Mouse (Mus musculus) bone marrow macrophage, adult 2 months (primary cell): Measurements from ENCODE around the gene Rcan2. TPM values are rescaled to one million over a fixed set of nuclear protein-coding genes. Genes with fewer than 3 reads are reported as not detected.

ENCODE experiments used
- H3K27ac ChIP-seq: 2 replicates; pipeline ENCODE4 v1.5.1; 2012; ENCODE audit warnings: low read depth, low read length; ENCODE audit not compliant: insufficient read depth
- H3K4me1 ChIP-seq: 2 replicates; pipeline ENCODE4 v1.6.1; 2012; ENCODE audit warnings: low read length; ENCODE audit not compliant: control insufficient read depth, insufficient read depth
- H3K4me3 ChIP-seq: 2 replicates; pipeline ENCODE4 v1.5.1; 2012; ENCODE audit warnings: mild to moderate bottlenecking, low read length, moderate library complexity; ENCODE audit not compliant: insufficient read depth
- CTCF ChIP-seq: IDR thresholded peaks from 2 replicates; pipeline ENCODE4 v1.5.1; 2012; ENCODE audit warnings: low read depth, mild to moderate bottlenecking, low read length, moderate library complexity
- POLR2A ChIP-seq: IDR thresholded peaks from 2 replicates; pipeline ENCODE4 v1.6.1; 2012; ENCODE audit warnings: mild to moderate bottlenecking, low read depth, low read length, borderline replicate concordance
- polyA plus RNA-seq: library from polyadenylated mRNA; stranded (reverse); fragments of >200 nt; gene quantifications from 2 replicates; pipeline ENCODE4 v1.2.4, GENCODE M21; 2012; ENCODE audit not compliant: missing spikeins, insufficient read depth, insufficient read length

The Rcan2 gene
- polyA plus RNA-seq, 1 experiment = not detected

GRCm38 (mm10) chr17:43874417-43874816 lies 73.3 kb downstream of the Rcan2 start:
- H3K4me3 ChIP-seq = no peak overlapping the region
- no peaks in the 10 kb centered on the region for H3K4me1 ChIP-seq
- no peak overlapping the region for H3K27ac ChIP-seq
- TF ChIP-seq POLR2A = no peak

GRCm38 (mm10) chr17:43877425-43877824 lies 76.3 kb downstream of the Rcan2 start:
- no peak overlapping the region for H3K4me3 ChIP-seq
- no peak overlapping the region for H3K27ac ChIP-seq
- TF ChIP-seq CTCF = no peak
- no peak for TF ChIP-seq POLR2A
- H3K4me1 ChIP-seq = no peaks in the 10 kb centered on the region

GRCm38 (mm10) chr17:43883016-43883415 lies 81.9 kb downstream of the Rcan2 start:
- Histone ChIP-seq H3K27ac (no peak overlapping the region), H3K4me3 (no peak overlapping the region), H3K4me1 (no peaks in the 10 kb centered on the region)
- TF ChIP-seq POLR2A (no peak), CTCF (no peak)

- Histone ChIP-seq H3K4me3 (no peak overlapping the region), H3K27ac (no peak overlapping the region), H3K4me1 (no peaks in the 10 kb centered on the region)
- TF ChIP-seq CTCF (no peak), POLR2A (no peak)
These were observed 85.1 kb downstream of the Rcan2 start for GRCm38 (mm10) chr17:43886262-43886661.

- H3K27ac ChIP-seq = no peak overlapping the region
- TF ChIP-seq POLR2A (no peak), CTCF (no peak)
- no peaks in the 10 kb centered on the region for H3K4me1 ChIP-seq
- H3K4me3 ChIP-seq = no peak overlapping the region
These were observed 86.8 kb downstream of the Rcan2 start for GRCm38 (mm10) chr17:43887931-43888330.

GRCm38 (mm10) chr17:43897346-43897745 lies 96.2 kb downstream of the Rcan2 start:
- TF ChIP-seq CTCF = no peak
- TF ChIP-seq POLR2A = no peak
- no peak overlapping the region for H3K27ac ChIP-seq
- no peak overlapping the region for H3K4me3 ChIP-seq
- H3K4me1 ChIP-seq = no peaks in the 10 kb centered on the region

- Histone ChIP-seq H3K27ac (no peak overlapping the region), H3K4me1 (no peaks in the 10 kb centered on the region), H3K4me3 (no peak overlapping the region)
- TF ChIP-seq POLR2A (no peak), CTCF (no peak)
These were observed 98.4 kb downstream of the Rcan2 start for GRCm38 (mm10) chr17:43899405-43900092.

GRCm38 (mm10) chr17:43900133-43900532 lies 99.0 kb downstream of the Rcan2 start:
- no peaks in the 10 kb centered on the region for H3K4me1 ChIP-seq
- H3K4me3 ChIP-seq = no peak overlapping the region
- TF ChIP-seq CTCF (no peak), POLR2A (no peak)
- no peak overlapping the region for H3K27ac ChIP-seq

GRCm38 (mm10) chr17:43901474-43901873 lies 100.3 kb downstream of the Rcan2 start:
- TF ChIP-seq POLR2A (no peak), CTCF (no peak)
- Histone ChIP-seq H3K4me1 (no peaks in the 10 kb centered on the region), H3K4me3 (no peak overlapping the region), H3K27ac (no peak overlapping the region)

- TF ChIP-seq POLR2A = no peak
- TF ChIP-seq CTCF = no peak
- Histone ChIP-seq H3K27ac (no peak overlapping the region), H3K4me3 (no peak overlapping the region), H3K4me1 (no peaks in the 10 kb centered on the region)
These were observed 102.9 kb downstream of the Rcan2 start for GRCm38 (mm10) chr17:43903807-43904771.
